Mouse (Mus musculus) forebrain, embryonic 15.5 days (tissue): ENCODE measurements around the gene Hsf5. TPM values are rescaled to one million over a fixed set of nuclear protein-coding genes. Genes with fewer than 3 reads are reported as not detected.

Experiments used
- ATAC-seq: fragments of 200-750 bp; cut with Nextera tagmentation; replicated peaks from 2 replicates; pipeline ENCODE4 v1.8.0; 2017; ENCODE audit warnings: mild to moderate bottlenecking, moderate TSS enrichment, moderate library complexity
- H3K27ac ChIP-seq: fragments of 300-500 bp; sonication (generic); replicated peaks from 2 replicates; pipeline ENCODE4 v1.5.1; 2015; ENCODE audit warnings: mild to moderate bottlenecking, inconsistent platforms
- H3K27me3 ChIP-seq: fragments of 300-500 bp; sonication (generic); 2 replicates; pipeline ENCODE4 v1.6.1; 2015; ENCODE audit warnings: inconsistent platforms
- H3K36me3 ChIP-seq: fragments of 300-500 bp; sonication (generic); 2 replicates; pipeline ENCODE4 v1.6.1; 2015; ENCODE audit warnings: mild to moderate bottlenecking, inconsistent platforms
- H3K4me1 ChIP-seq: fragments of 300-500 bp; sonication (generic); 2 replicates; pipeline ENCODE4 v1.6.1; 2015; ENCODE audit warnings: inconsistent platforms
- H3K4me2 ChIP-seq: fragments of 300-500 bp; sonication (generic); replicated peaks from 2 replicates; pipeline ENCODE4 v1.6.1; 2015; ENCODE audit warnings: mild to moderate bottlenecking, inconsistent platforms
- H3K4me3 ChIP-seq: fragments of 300-500 bp; sonication (generic); 2 replicates; pipeline ENCODE4 v1.5.1; 2015; ENCODE audit warnings: mild to moderate bottlenecking, inconsistent platforms
- H3K9ac ChIP-seq: fragments of 300-500 bp; sonication (generic); replicated peaks from 2 replicates; pipeline ENCODE4 v1.6.1; 2015; ENCODE audit warnings: mild to moderate bottlenecking, inconsistent platforms
- H3K9me3 ChIP-seq: fragments of 300-500 bp; sonication (generic); 2 replicates; pipeline ENCODE4 v1.6.1; 2016; ENCODE audit warnings: inconsistent platforms
- WGBS: fragments of 180-500 bp; shearing (Covaris S2); methylation state at CpG from one replicate; pipeline ENCODE4 v1.1.7; 2015; ENCODE audit warnings: mixed read lengths; 5-methylcytosine and 5-hydroxymethylcytosine counted together
- polyA plus RNA-seq: library from polyadenylated mRNA; unstranded; fragments of >200 nt; fragmentation: Nextera tagmentation; extraction: Ambion mirVana; gene quantifications from 2 replicates; pipeline ENCODE4 v1.2.1, GENCODE M21; 2015

Gene Hsf5
- polyA plus RNA-seq, 1 experiment from 2014 or later, result 0.48 TPM

- H3K27ac ChIP-seq, result no peak overlapping the region
- no peaks in the 10 kb centered on the region for H3K36me3 ChIP-seq
- 41% methylated on average over 10 of the region's 10 CpGs for WGBS
- no peaks in the 10 kb centered on the region for H3K9me3 ChIP-seq
- H3K9ac ChIP-seq, result no peak overlapping the region
- H3K4me2 ChIP-seq, result no peak overlapping the region
- ATAC-seq, result no peak
- peaks cover 15% of the 10 kb centered on the region for H3K4me1 ChIP-seq
- no peak overlapping the region for H3K4me3 ChIP-seq
- H3K27me3 ChIP-seq, result no peaks in the 10 kb centered on the region
Observed at GRCm38 (mm10) chr11:87580543-87581085, 36.4 kb upstream of the Hsf5 start.

DNA sequence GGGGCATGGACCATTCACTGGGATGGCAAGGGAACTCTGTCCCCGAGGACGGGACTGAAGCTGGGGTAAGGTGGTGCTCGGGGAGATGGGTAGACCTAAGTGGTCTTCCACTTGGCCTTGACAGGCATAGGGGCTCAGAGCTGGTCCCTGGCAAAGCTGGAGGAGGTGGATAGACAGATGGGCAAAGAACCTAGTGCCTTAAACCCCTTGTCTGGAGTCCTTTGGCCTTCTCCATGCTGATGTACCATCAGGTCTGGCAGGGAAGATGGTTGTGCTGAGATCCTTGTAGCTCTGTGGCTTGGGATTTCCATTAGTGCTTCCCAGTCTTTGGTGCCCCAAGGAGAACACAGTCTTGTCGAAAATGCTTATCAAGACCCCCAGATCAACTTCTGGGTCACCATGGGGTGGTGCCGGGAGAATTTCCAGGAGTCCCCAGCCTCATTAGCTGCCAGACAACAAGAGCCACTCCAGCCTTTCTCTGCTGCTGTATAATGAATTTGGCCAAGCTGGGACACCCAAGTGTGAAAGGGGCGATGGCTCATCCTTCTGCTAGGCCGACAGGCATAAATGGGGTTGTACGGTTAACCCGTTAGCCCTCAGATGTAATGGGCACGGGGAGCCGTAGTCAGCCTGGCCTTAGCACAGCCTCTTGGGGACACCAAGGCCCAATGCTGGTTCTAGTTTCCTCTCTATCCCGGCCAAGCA is 35.7 kb upstream of the Hsf5 start:
- ATAC-seq, result no peak
- no peak overlapping the region for H3K4me2 ChIP-seq
- H3K9me3 ChIP-seq, result no peaks in the 10 kb centered on the region
- H3K27ac ChIP-seq, result no peak overlapping the region
- H3K27me3 ChIP-seq, result no peaks in the 10 kb centered on the region
- no peak overlapping the region for H3K4me3 ChIP-seq
- H3K4me1 ChIP-seq, result peaks cover 15% of the 10 kb centered on the region
- 84% methylated on average over 12 of the region's 12 CpGs for WGBS
- H3K9ac ChIP-seq, result no peak overlapping the region
- no peaks in the 10 kb centered on the region for H3K36me3 ChIP-seq

GRCm38 (mm10) chr11:87581933-87582710 is 34.8 kb upstream of the Hsf5 start:
- no peak overlapping the region for H3K9ac ChIP-seq
- H3K4me1 ChIP-seq, result peaks cover 15% of the 10 kb centered on the region
- H3K27me3 ChIP-seq, result no peaks in the 10 kb centered on the region
- ATAC-seq, result no peak
- no peak overlapping the region for H3K4me2 ChIP-seq
- H3K36me3 ChIP-seq, result no peaks in the 10 kb centered on the region
- no peak overlapping the region for H3K27ac ChIP-seq
- WGBS, result 89% methylated on average over 8 of the region's 8 CpGs
- no peaks in the 10 kb centered on the region for H3K9me3 ChIP-seq
- H3K4me3 ChIP-seq, result no peak overlapping the region

DNA sequence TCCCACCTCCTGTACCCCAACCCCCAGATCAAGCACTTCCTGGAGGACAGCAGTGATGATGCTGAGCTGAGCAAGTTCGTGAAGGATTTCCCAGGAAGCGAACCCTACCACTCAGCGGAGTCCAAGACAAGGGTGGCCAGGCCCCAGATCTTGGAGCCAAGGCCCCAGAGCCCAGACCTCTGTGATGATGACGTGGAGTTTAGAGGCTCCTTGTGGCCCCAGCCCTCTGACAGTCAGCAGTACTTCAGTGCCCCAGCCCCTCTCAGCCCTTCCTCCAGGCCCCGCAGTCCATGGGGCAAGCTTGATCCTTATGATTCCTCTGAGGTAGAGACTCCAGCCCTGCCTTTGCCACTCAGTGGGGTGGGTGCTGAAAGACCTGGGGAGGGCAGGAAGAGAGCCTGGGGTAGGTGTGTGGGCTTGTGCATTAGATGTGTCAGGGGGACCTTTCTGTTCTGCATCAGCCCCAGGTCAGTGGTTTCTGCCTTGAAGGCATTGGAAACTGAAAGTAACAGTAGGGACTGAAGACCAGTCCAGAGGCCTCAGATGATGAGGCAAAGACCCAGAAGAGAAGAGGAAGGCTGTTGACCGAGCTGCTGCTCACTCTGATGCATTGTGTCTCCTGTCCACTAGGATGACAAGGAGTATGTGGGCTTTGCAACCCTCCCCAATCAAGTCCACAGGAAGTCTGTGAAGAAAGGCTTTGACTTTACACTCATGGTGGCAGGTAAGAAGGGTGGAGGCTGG is 33.5 kb upstream of the Hsf5 start:
- H3K27ac ChIP-seq, result no peak overlapping the region
- no peak overlapping the region for H3K4me2 ChIP-seq
- H3K36me3 ChIP-seq, result no peaks in the 10 kb centered on the region
- no peak overlapping the region for H3K4me3 ChIP-seq
- H3K4me1 ChIP-seq, result peaks cover 4% of the 10 kb centered on the region; the same call in 1 of the 2 replicates
- H3K27me3 ChIP-seq, result no peaks in the 10 kb centered on the region
- ATAC-seq, result no peak
- no peaks in the 10 kb centered on the region for H3K9me3 ChIP-seq
- H3K9ac ChIP-seq, result no peak overlapping the region
- 84% methylated on average over 6 of the region's 6 CpGs for WGBS

GRCm38 (mm10) chr11:87584711-87585505 is 32.1 kb upstream of the Hsf5 start:
- no peaks in the 10 kb centered on the region for H3K36me3 ChIP-seq
- H3K9ac ChIP-seq, result no peak overlapping the region
- peaks cover 7% of the 10 kb centered on the region for H3K4me1 ChIP-seq
- no peak for ATAC-seq
- no peaks in the 10 kb centered on the region for H3K9me3 ChIP-seq
- H3K27ac ChIP-seq, result no peak overlapping the region
- H3K4me3 ChIP-seq, result no peak overlapping the region
- no peaks in the 10 kb centered on the region for H3K27me3 ChIP-seq
- WGBS, result 91% methylated on average over 10 of the region's 10 CpGs
- H3K4me2 ChIP-seq, result no peak overlapping the region

GRCm38 (mm10) chr11:87587211-87587874 is 29.6 kb upstream of the Hsf5 start:
- Histone ChIP-seq H3K9me3 (no peaks in the 10 kb centered on the region), H3K27ac (no peak overlapping the region), H3K27me3 (no peaks in the 10 kb centered on the region), H3K9ac (no peak overlapping the region), H3K4me1 (peaks cover 17% of the 10 kb centered on the region), H3K36me3 (no peaks in the 10 kb centered on the region), H3K4me2 (no peak overlapping the region), H3K4me3 (no peak overlapping the region)
- 94% methylated on average over 5 of the region's 5 CpGs for WGBS
- ATAC-seq, result no peak

- Histone ChIP-seq H3K27me3 (no peaks in the 10 kb centered on the region), H3K4me2 (0 out of 2 replicates have a peak overlapping the region, but pooled peaks have one; percentile 91), H3K27ac (no peak overlapping the region), H3K4me1 (peaks cover 34% of the 10 kb centered on the region), H3K9me3 (no peaks in the 10 kb centered on the region), H3K4me3 (no peak overlapping the region), H3K36me3 (no peaks in the 10 kb centered on the region), H3K9ac (no peak overlapping the region)
- ATAC-seq, result no peak
- 95% methylated on average over 8 of the region's 8 CpGs for WGBS
Observed at GRCm38 (mm10) chr11:87589605-87590004, 27.4 kb upstream of the Hsf5 start.

- Histone ChIP-seq H3K27ac (peak overlapping the region; percentile 89), H3K4me2 (peak overlapping the region; percentile 91), H3K27me3 (no peaks in the 10 kb centered on the region), H3K9me3 (no peaks in the 10 kb centered on the region), H3K9ac (peak overlapping the region; percentile 63), H3K36me3 (no peaks in the 10 kb centered on the region), H3K4me3 (peak overlapping the region; percentile 78), H3K4me1 (peaks cover 43% of the 10 kb centered on the region)
- no peak for ATAC-seq
- 3% methylated on average over 25 of the region's 25 CpGs for WGBS
Observed at GRCm38 (mm10) chr11:87590841-87591525, 26.0 kb upstream of the Hsf5 start.

DNA sequence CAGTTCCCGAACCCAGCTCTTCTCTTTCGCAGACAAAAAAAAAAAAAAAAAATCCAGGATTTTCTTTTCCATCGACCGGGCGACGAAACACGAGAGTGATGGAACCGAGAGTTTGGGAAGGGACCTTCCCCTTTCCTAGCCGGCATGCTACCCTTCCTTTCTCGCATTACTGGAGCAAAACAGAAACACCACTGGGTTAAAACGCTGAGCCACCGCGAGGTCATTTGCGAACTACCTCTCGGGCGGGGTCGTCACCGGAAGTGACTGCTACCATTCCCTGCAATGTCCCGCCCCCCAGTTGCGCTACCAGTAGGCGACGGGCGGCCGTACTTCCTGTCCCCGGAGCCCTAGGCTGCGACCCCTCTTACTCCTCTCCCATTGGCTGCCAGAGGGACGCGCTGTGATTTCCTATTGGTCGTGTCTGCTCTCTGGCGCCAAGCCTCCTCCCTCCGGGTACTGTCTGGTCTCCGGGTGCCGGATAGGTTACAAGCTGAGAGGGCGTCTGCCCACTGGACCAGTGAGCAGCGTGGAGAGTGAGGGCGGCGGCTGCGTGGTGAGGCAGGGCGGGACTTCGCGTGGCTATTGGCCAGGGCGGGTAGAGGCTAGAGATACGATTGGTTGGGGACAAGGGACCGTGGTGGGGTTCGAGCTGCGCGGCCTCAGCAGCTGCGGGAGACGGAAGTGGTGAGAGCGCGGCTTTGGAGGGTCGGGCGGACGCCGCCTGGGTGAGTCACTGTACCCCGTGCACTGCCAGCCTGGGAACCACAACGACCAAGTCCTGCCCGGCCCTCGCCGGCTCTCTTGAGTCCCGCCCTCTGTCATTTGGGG is 25.2 kb upstream of the Hsf5 start, which contains the start of gene Mtmr4:
Gene Mtmr4 (plus strand): TSS at position 637 of the 828 bp plus-strand sequence.
- Histone ChIP-seq H3K27ac (peak within 1 kb of the TSS; percentile 94), H3K27me3 (no peaks in the 10 kb centered on the region), H3K9me3 (no peaks in the 10 kb centered on the region), H3K4me1 (peaks cover 50% of the 10 kb centered on the region), H3K4me3 (peak within 1 kb of the TSS; percentile 78), H3K36me3 (no peaks in the 10 kb centered on the region), H3K9ac (peak within 1 kb of the TSS; percentile 67), H3K4me2 (peak within 1 kb of the TSS; percentile 91)
- under 1% methylated on average over 61 of the region's 61 CpGs for WGBS
- ATAC-seq, result peak; percentile 98

- WGBS, result 1% methylated on average over 15 of the region's 15 CpGs
- peaks cover 56% of the 10 kb centered on the region for H3K4me1 ChIP-seq
- H3K4me2 ChIP-seq, result peak overlapping the region; percentile 70
- peak overlapping the region; percentile 67 for H3K9ac ChIP-seq
- peak overlapping the region; percentile 78 for H3K4me3 ChIP-seq
- no peak for ATAC-seq
- peaks cover 2% of the 10 kb centered on the region; the same call in 1 of the 2 replicates for H3K36me3 ChIP-seq
- peak overlapping the region; percentile 94 for H3K27ac ChIP-seq
- no peaks in the 10 kb centered on the region for H3K9me3 ChIP-seq
- no peaks in the 10 kb centered on the region for H3K27me3 ChIP-seq
Observed at GRCm38 (mm10) chr11:87592354-87592695, 24.6 kb upstream of the Hsf5 start.
